Mouse (Mus musculus) stomach, embryonic 15.5 days (tissue): ENCODE data around the gene Scn2b. TPM values are rescaled to one million over a fixed set of nuclear protein-coding genes. Genes with fewer than 3 reads are reported as not detected.
A peak's percentile ranks its signal among the peaks of the same experiment; 100 is the strongest.

ENCODE experiments used
- ATAC-seq: fragments of 200-750 bp; cut with Nextera tagmentation; 2 replicates; pipeline ENCODE4 v1.8.0; 2017; ENCODE audit warnings: low read depth, moderate number of reproducible peaks, moderate TSS enrichment; ENCODE audit not compliant: insufficient read depth, low FRiP score
- H3K27ac ChIP-seq: fragments of 300-500 bp; sonication (generic); 2 replicates; pipeline ENCODE4 v1.5.1; 2015; ENCODE audit warnings: mild to moderate bottlenecking, inconsistent platforms
- H3K27me3 ChIP-seq: fragments of 300-500 bp; sonication (generic); replicated peaks from 2 replicates; pipeline ENCODE4 v1.6.1; 2015; ENCODE audit warnings: inconsistent platforms
- H3K36me3 ChIP-seq: fragments of 300-500 bp; sonication (generic); 2 replicates; pipeline ENCODE4 v1.6.1; 2015; ENCODE audit warnings: inconsistent platforms
- H3K4me1 ChIP-seq: fragments of 300-500 bp; sonication (generic); 2 replicates; pipeline ENCODE4 v1.6.1; 2015; ENCODE audit warnings: inconsistent platforms
- H3K4me2 ChIP-seq: fragments of 300-500 bp; sonication (generic); 2 replicates; pipeline ENCODE4 v1.6.1; 2015; ENCODE audit warnings: mild to moderate bottlenecking, inconsistent platforms
- H3K4me3 ChIP-seq: fragments of 300-500 bp; sonication (generic); replicated peaks from 2 replicates; pipeline ENCODE4 v1.5.1; 2015; ENCODE audit warnings: inconsistent platforms
- H3K9ac ChIP-seq: fragments of 300-500 bp; sonication (generic); 2 replicates; pipeline ENCODE4 v1.6.1; 2015; ENCODE audit warnings: inconsistent platforms
- H3K9me3 ChIP-seq: fragments of 300-500 bp; sonication (generic); 2 replicates; pipeline ENCODE4 v1.6.1; 2016; ENCODE audit warnings: inconsistent platforms
- WGBS: fragments of 180-500 bp; shearing (Covaris S2); methylation state at CpG from one replicate; pipeline ENCODE4 v1.1.7; 2015; 5-methylcytosine and 5-hydroxymethylcytosine counted together
- polyA plus RNA-seq: library from polyadenylated mRNA; unstranded; fragments of >200 nt; fragmentation: Nextera tagmentation; extraction: Ambion mirVana; gene quantifications from 2 replicates; pipeline ENCODE4 v1.2.1, GENCODE M21; 2015

Scn2b gene
- polyA plus RNA-seq, 1 experiment from 2014 or later: 4.2 TPM

GRCm38 (mm10) chr9:45145533-45146266 is 28.1 kb downstream of the Scn2b start:
- Histone ChIP-seq H3K36me3 (no peaks in the 10 kb centered on the region), H3K9ac (no peak overlapping the region), H3K27me3 (peaks cover 48% of the 10 kb centered on the region), H3K4me1 (peaks cover 7% of the 10 kb centered on the region; the same call in 1 of the 2 replicates), H3K4me2 (peak overlapping the region; percentile 68), H3K4me3 (peak overlapping the region; percentile 34), H3K9me3 (no peaks in the 10 kb centered on the region), H3K27ac (no peak overlapping the region)
- 3% methylated on average over 27 of the region's 27 CpGs for WGBS
- no peak for ATAC-seq

- Histone ChIP-seq H3K4me2 (peak overlapping the region; percentile 68), H3K36me3 (no peaks in the 10 kb centered on the region), H3K9ac (no peak overlapping the region), H3K27me3 (peaks cover 43% of the 10 kb centered on the region), H3K4me1 (peaks cover 7% of the 10 kb centered on the region; the same call in 1 of the 2 replicates), H3K27ac (no peak overlapping the region), H3K4me3 (peak overlapping the region; percentile 34), H3K9me3 (no peaks in the 10 kb centered on the region)
- no peak for ATAC-seq
- WGBS: 0% methylated on average over 5 of the region's 5 CpGs
Measured at GRCm38 (mm10) chr9:45146267-45146597, 28.6 kb downstream of the Scn2b start.

GRCm38 (mm10) chr9:45150933-45151332 is 33.4 kb downstream of the Scn2b start:
- no peaks in the 10 kb centered on the region for H3K36me3 ChIP-seq
- H3K27me3 ChIP-seq: peaks cover 18% of the 10 kb centered on the region; the same call in 1 of the 2 replicates
- H3K4me1 ChIP-seq: peaks cover 2% of the 10 kb centered on the region; the same call in 1 of the 2 replicates
- H3K4me2 ChIP-seq: no peak overlapping the region
- WGBS: 53% methylated on average over 1 of the region's 1 CpGs
- no peak for ATAC-seq
- H3K9ac ChIP-seq: no peak overlapping the region
- H3K4me3 ChIP-seq: no peak overlapping the region
- no peak overlapping the region for H3K27ac ChIP-seq
- H3K9me3 ChIP-seq: no peaks in the 10 kb centered on the region

- no peak overlapping the region for H3K27ac ChIP-seq
- H3K9ac ChIP-seq: no peak overlapping the region
- H3K4me2 ChIP-seq: no peak overlapping the region
- H3K27me3 ChIP-seq: 0 out of 2 replicates have a peak, but pooled peaks cover 4% of the 10 kb centered on the region
- WGBS: 60% methylated on average over 7 of the region's 7 CpGs
- H3K4me1 ChIP-seq: no peaks in the 10 kb centered on the region
- H3K9me3 ChIP-seq: no peaks in the 10 kb centered on the region
- no peak overlapping the region for H3K4me3 ChIP-seq
- no peaks in the 10 kb centered on the region for H3K36me3 ChIP-seq
- ATAC-seq: no peak
Measured at GRCm38 (mm10) chr9:45153361-45153760, 35.8 kb downstream of the Scn2b start.

GRCm38 (mm10) chr9:45167903-45168302 is 50.3 kb downstream of the Scn2b start:
- Histone ChIP-seq H3K4me1 (no peaks in the 10 kb centered on the region), H3K4me3 (no peak overlapping the region), H3K27me3 (no peaks in the 10 kb centered on the region), H3K4me2 (no peak overlapping the region), H3K27ac (no peak overlapping the region), H3K36me3 (no peaks in the 10 kb centered on the region), H3K9me3 (no peaks in the 10 kb centered on the region), H3K9ac (no peak overlapping the region)
- 65% methylated on average over 5 of the region's 5 CpGs for WGBS
- no peak for ATAC-seq

GRCm38 (mm10) chr9:45170150-45170549 is 52.6 kb downstream of the Scn2b start:
- H3K9me3 ChIP-seq: no peaks in the 10 kb centered on the region
- H3K4me3 ChIP-seq: no peak overlapping the region
- no peak overlapping the region for H3K27ac ChIP-seq
- 90% methylated on average over 5 of the region's 5 CpGs for WGBS
- no peaks in the 10 kb centered on the region for H3K27me3 ChIP-seq
- no peak for ATAC-seq
- H3K36me3 ChIP-seq: no peaks in the 10 kb centered on the region
- no peak overlapping the region for H3K9ac ChIP-seq
- H3K4me1 ChIP-seq: no peaks in the 10 kb centered on the region
- H3K4me2 ChIP-seq: no peak overlapping the region

- H3K36me3 ChIP-seq: no peaks in the 10 kb centered on the region
- no peaks in the 10 kb centered on the region for H3K27me3 ChIP-seq
- no peak overlapping the region for H3K9ac ChIP-seq
- no peak overlapping the region for H3K4me3 ChIP-seq
- H3K4me2 ChIP-seq: no peak overlapping the region
- H3K27ac ChIP-seq: no peak overlapping the region
- H3K4me1 ChIP-seq: no peaks in the 10 kb centered on the region
- 73% methylated on average over 1 of the region's 1 CpGs for WGBS
- H3K9me3 ChIP-seq: no peaks in the 10 kb centered on the region
- ATAC-seq: no peak
Measured at GRCm38 (mm10) chr9:45171073-45171610, 53.6 kb downstream of the Scn2b start.

GRCm38 (mm10) chr9:45173475-45173874 is 55.9 kb downstream of the Scn2b start:
- no peak for ATAC-seq
- Histone ChIP-seq H3K9me3 (no peaks in the 10 kb centered on the region), H3K4me2 (no peak overlapping the region), H3K4me1 (no peaks in the 10 kb centered on the region), H3K27me3 (no peaks in the 10 kb centered on the region), H3K27ac (no peak overlapping the region), H3K9ac (no peak overlapping the region), H3K36me3 (no peaks in the 10 kb centered on the region), H3K4me3 (no peak overlapping the region)
- 62% methylated on average over 3 of the region's 3 CpGs for WGBS

- H3K27ac ChIP-seq: no peak overlapping the region
- no peak overlapping the region for H3K9ac ChIP-seq
- H3K4me3 ChIP-seq: no peak overlapping the region
- no peaks in the 10 kb centered on the region for H3K27me3 ChIP-seq
- no peaks in the 10 kb centered on the region for H3K9me3 ChIP-seq
- no peak for ATAC-seq
- WGBS: 77% methylated on average over 5 of the region's 5 CpGs
- H3K36me3 ChIP-seq: no peaks in the 10 kb centered on the region
- H3K4me2 ChIP-seq: no peak overlapping the region
- H3K4me1 ChIP-seq: no peaks in the 10 kb centered on the region
Measured at GRCm38 (mm10) chr9:45179282-45179681, 61.7 kb downstream of the Scn2b start.

Other genes with a start within 250 kb of the Scn2b start
- 14.1 and 14.2 TPM in 2 replicates for gene Kmt2a, start 236.5 kb upstream of the Scn2b start, polyA plus RNA-seq
- gene Atp5l, start 197.0 kb upstream of the Scn2b start, polyA plus RNA-seq: 757 and 776 TPM in 2 replicates
- gene Ube4a, start 152.2 kb upstream of the Scn2b start, polyA plus RNA-seq: 25.7 and 28.4 TPM in 2 replicates
- 0.43 and 1.0 TPM in 2 replicates for gene Cd3g, start 137.4 kb upstream of the Scn2b start, polyA plus RNA-seq
- gene Cd3d, start 136.0 kb upstream of the Scn2b start, polyA plus RNA-seq: 0.10 TPM in 1 of 2 replicates, not detected in the other
- gene Cd3e, start 108.2 kb upstream of the Scn2b start, polyA plus RNA-seq: 2.1 and 2.5 TPM in 2 replicates
- 31.4 and 32.8 TPM in 2 replicates for gene Mpzl2, start 78.0 kb upstream of the Scn2b start, polyA plus RNA-seq
- 6.4 and 7.8 TPM in 2 replicates for gene Mpzl3, start 62.6 kb upstream of the Scn2b start, polyA plus RNA-seq
- 24.3 and 25.6 TPM in 2 replicates for gene Jaml, start 38.6 kb upstream of the Scn2b start, polyA plus RNA-seq
- gene Scn4b, start 20.6 kb downstream of the Scn2b start, polyA plus RNA-seq: 0.27 and 0.34 TPM in 2 replicates
- gene BC049352, start 64.2 kb downstream of the Scn2b start, polyA plus RNA-seq: 0.23 TPM in 1 of 2 replicates, not detected in the other
- 24.2 and 26.7 TPM in 2 replicates for gene Tmprss4, start 86.3 kb downstream of the Scn2b start, polyA plus RNA-seq
- gene Il10ra, start 151.4 kb downstream of the Scn2b start, polyA plus RNA-seq: 1.7 TPM in 2 replicates
- gene Tmprss13, start 201.3 kb downstream of the Scn2b start, polyA plus RNA-seq: 3.4 and 6.0 TPM in 2 replicates